Mouse (Mus musculus) telencephalon, adult 2 months (tissue): ENCODE results near the gene Il12b.
"Not testable (repeated sequence)": the region's sequence is repeated elsewhere in the genome, so short reads cannot be mapped to it uniquely, and the experiment has no call there.

Experiments used
- DNase-seq: peaks from one replicate; pipeline ENCODE4 v3.0.0-alpha.2; 2011; ENCODE audit warnings: low read depth, low spot score

Il12b gene

GRCm38 (mm10) chr11:44410413-44410812 is 10.6 kb downstream of the Il12b start:
- DNase-seq = no peak

- no peak for DNase-seq
These were observed 12.4 kb downstream of the Il12b start for GRCm38 (mm10) chr11:44412276-44412675.

GRCm38 (mm10) chr11:44413371-44413770 is 13.5 kb downstream of the Il12b start:
- no peak for DNase-seq

GRCm38 (mm10) chr11:44414605-44415004 is 14.7 kb downstream of the Il12b start:
- no peak for DNase-seq

GRCm38 (mm10) chr11:44417403-44417802 is 17.5 kb downstream of the Il12b start:
- no peak for DNase-seq

GRCm38 (mm10) chr11:44422337-44423111 is 22.7 kb downstream of the Il12b start:
- DNase-seq = no peak

GRCm38 (mm10) chr11:44423261-44423660 is 23.4 kb downstream of the Il12b start:
- no peak for DNase-seq

GRCm38 (mm10) chr11:44423955-44424354 is 24.1 kb downstream of the Il12b start:
- no peak for DNase-seq

- no peak for DNase-seq
These were observed 25.1 kb downstream of the Il12b start for GRCm38 (mm10) chr11:44425006-44425405.

GRCm38 (mm10) chr11:44425626-44426025 is 25.8 kb downstream of the Il12b start:
- DNase-seq = no peak

GRCm38 (mm10) chr11:44427951-44428350 is 28.1 kb downstream of the Il12b start:
- DNase-seq = no peak

GRCm38 (mm10) chr11:44430036-44430435 is 30.2 kb downstream of the Il12b start:
- no peak for DNase-seq

- DNase-seq = no peak
These were observed 37.9 kb downstream of the Il12b start for GRCm38 (mm10) chr11:44437786-44438185.

- DNase-seq = no peak
These were observed 51.2 kb downstream of the Il12b start for GRCm38 (mm10) chr11:44451046-44451445.

- not testable (repeated sequence) for DNase-seq
These were observed 52.2 kb downstream of the Il12b start for GRCm38 (mm10) chr11:44452016-44452415.

- DNase-seq = no peak
These were observed 53.6 kb downstream of the Il12b start for GRCm38 (mm10) chr11:44453423-44453822.

GRCm38 (mm10) chr11:44461493-44461892 is 61.6 kb downstream of the Il12b start:
- no peak for DNase-seq
